Mouse (Mus musculus) intestine, embryonic 14.5 days (tissue): ENCODE measurements around the gene Adamts18. TPM values are rescaled to one million over a fixed set of nuclear protein-coding genes. Genes with fewer than 3 reads are reported as not detected.

Source experiments
- ATAC-seq: fragments of 200-750 bp; cut with Nextera tagmentation; replicated peaks from 2 replicates; pipeline ENCODE4 v1.8.0; 2017; ENCODE audit warnings: low read depth, moderate number of reproducible peaks, moderate TSS enrichment, moderate library complexity; ENCODE audit not compliant: low FRiP score, low TSS enrichment
- DNase-seq: peaks from one replicate; pipeline ENCODE4 v3.0.0-alpha.2; 2018; ENCODE audit warnings: low spot score
- H3K27ac ChIP-seq: fragments of 300-500 bp; sonication (generic); 2 replicates; pipeline ENCODE4 v1.5.1; 2014; ENCODE audit warnings: low read depth, mild to moderate bottlenecking, control low read depth
- H3K27me3 ChIP-seq: fragments of 300-500 bp; sonication (generic); replicated peaks from 2 replicates; pipeline ENCODE4 v1.6.1; 2014; ENCODE audit warnings: low read length, control low read depth; ENCODE audit not compliant: control insufficient read depth, insufficient read depth
- H3K36me3 ChIP-seq: fragments of 300-500 bp; sonication (generic); 2 replicates; pipeline ENCODE4 v1.6.1; 2014; ENCODE audit warnings: low read length, control low read depth; ENCODE audit not compliant: control insufficient read depth, insufficient read depth
- H3K4me1 ChIP-seq: fragments of 300-500 bp; sonication (generic); replicated peaks from 2 replicates; pipeline ENCODE4 v1.6.1; 2014; ENCODE audit warnings: low read length, control low read depth, mixed read lengths; ENCODE audit not compliant: control insufficient read depth, insufficient read depth
- H3K4me2 ChIP-seq: fragments of 300-500 bp; sonication (generic); 2 replicates; pipeline ENCODE4 v1.6.1; 2014; ENCODE audit warnings: low read length
- H3K4me3 ChIP-seq: fragments of 300-500 bp; sonication (generic); 2 replicates; pipeline ENCODE4 v1.5.1; 2014; ENCODE audit warnings: low read depth, low read length, control low read depth, mixed read lengths
- H3K9ac ChIP-seq: fragments of 300-500 bp; sonication (generic); 2 replicates; pipeline ENCODE4 v1.6.1; 2014; ENCODE audit warnings: mild to moderate bottlenecking, low read length
- H3K9me3 ChIP-seq: fragments of 300-500 bp; sonication (generic); 2 replicates; pipeline ENCODE4 v1.6.1; 2016; ENCODE audit warnings: low read length, control low read depth; ENCODE audit not compliant: control insufficient read depth
- WGBS: fragments of 180-500 bp; shearing (Covaris S2); extraction: QIAGEN DNeasy Blood & Tissue Kit; methylation state at CpG from one replicate; pipeline ENCODE4 v1.1.7; 2014; 5-methylcytosine and 5-hydroxymethylcytosine counted together
- polyA plus RNA-seq: library from polyadenylated mRNA; unstranded; fragments of >200 nt; fragmentation: Nextera tagmentation; extraction: Ambion mirVana; gene quantifications from 2 replicates; pipeline ENCODE4 v1.2.1, GENCODE M21; 2014

Adamts18 gene
- polyA plus RNA-seq, 1 experiment from 2014 or later: 0.58 TPM

- Histone ChIP-seq H3K9me3 (0 out of 2 replicates have a peak, but pooled peaks cover 6% of the 10 kb centered on the region), H3K36me3 (no peaks in the 10 kb centered on the region), H3K9ac (no peak overlapping the region), H3K4me1 (peaks cover 12% of the 10 kb centered on the region; the same call in 1 of the 2 replicates), H3K4me2 (no peak overlapping the region), H3K27me3 (peaks cover 32% of the 10 kb centered on the region), H3K4me3 (no peak overlapping the region), H3K27ac (no peak overlapping the region)
- WGBS: 54% methylated on average over 4 of the region's 4 CpGs
- ATAC-seq (no peak), DNase-seq (no peak)
These were observed 3.1 kb upstream of the Adamts18 start for GRCm38 (mm10) chr8:113851655-113852054.

- WGBS: under 1% methylated on average over 48 of the region's 50 CpGs
- H3K4me3 ChIP-seq: peak overlapping the region; percentile 48
- H3K36me3 ChIP-seq: no peaks in the 10 kb centered on the region
- DNase-seq: no peak
- peaks cover 34% of the 10 kb centered on the region for H3K27me3 ChIP-seq
- no peak overlapping the region for H3K27ac ChIP-seq
- H3K4me1 ChIP-seq: peaks cover 19% of the 10 kb centered on the region; the same call in 1 of the 2 replicates
- ATAC-seq: peak; percentile 38
- H3K9me3 ChIP-seq: 0 out of 2 replicates have a peak, but pooled peaks cover 6% of the 10 kb centered on the region
- peak overlapping the region; percentile 98 for H3K4me2 ChIP-seq
- H3K9ac ChIP-seq: no peak overlapping the region
These were observed 371 bp downstream of the Adamts18 start for GRCm38 (mm10) chr8:113848081-113848652.

GRCm38 (mm10) chr8:113847606-113848080 is 895 bp downstream of the Adamts18 start:
- Histone ChIP-seq H3K4me2 (peak overlapping the region; percentile 98), H3K27ac (no peak overlapping the region), H3K36me3 (no peaks in the 10 kb centered on the region), H3K9me3 (0 out of 2 replicates have a peak, but pooled peaks cover 6% of the 10 kb centered on the region), H3K9ac (no peak overlapping the region), H3K27me3 (peaks cover 34% of the 10 kb centered on the region), H3K4me1 (peaks cover 19% of the 10 kb centered on the region; the same call in 1 of the 2 replicates), H3K4me3 (peak overlapping the region; percentile 48)
- DNase-seq (no peak), ATAC-seq (no peak; the same call in 1 of the 2 replicates)
- 17% methylated on average over 12 of the region's 12 CpGs for WGBS

GRCm38 (mm10) chr8:113846669-113847068 is 1.9 kb downstream of the Adamts18 start:
- ATAC-seq (no peak), DNase-seq (no peak)
- H3K27ac ChIP-seq: no peak overlapping the region
- no peak overlapping the region for H3K4me3 ChIP-seq
- no peaks in the 10 kb centered on the region for H3K36me3 ChIP-seq
- 83% methylated on average over 5 of the region's 5 CpGs for WGBS
- no peak overlapping the region for H3K4me2 ChIP-seq
- peaks cover 19% of the 10 kb centered on the region; the same call in 1 of the 2 replicates for H3K4me1 ChIP-seq
- 0 out of 2 replicates have a peak, but pooled peaks cover 5% of the 10 kb centered on the region for H3K9me3 ChIP-seq
- no peak overlapping the region for H3K9ac ChIP-seq
- H3K27me3 ChIP-seq: peaks cover 34% of the 10 kb centered on the region

GRCm38 (mm10) chr8:113844801-113845301 is 3.7 kb downstream of the Adamts18 start:
- Histone ChIP-seq H3K4me3 (no peak overlapping the region), H3K4me1 (peaks cover 19% of the 10 kb centered on the region; the same call in 1 of the 2 replicates), H3K4me2 (peak overlapping the region; percentile 6; the same call in 1 of the 2 replicates), H3K36me3 (no peaks in the 10 kb centered on the region), H3K9me3 (no peaks in the 10 kb centered on the region), H3K27me3 (peaks cover 31% of the 10 kb centered on the region), H3K27ac (no peak overlapping the region), H3K9ac (no peak overlapping the region)
- no peak for DNase-seq
- 29% methylated on average over 20 of the region's 20 CpGs for WGBS
- no peak for ATAC-seq

GRCm38 (mm10) chr8:113838211-113838610 is 10.3 kb downstream of the Adamts18 start:
- H3K4me2 ChIP-seq: no peak overlapping the region
- H3K4me1 ChIP-seq: peaks cover 6% of the 10 kb centered on the region; the same call in 1 of the 2 replicates
- 90% methylated on average over 6 of the region's 6 CpGs for WGBS
- DNase-seq (no peak), ATAC-seq (no peak)
- no peaks in the 10 kb centered on the region for H3K36me3 ChIP-seq
- no peak overlapping the region for H3K9ac ChIP-seq
- H3K4me3 ChIP-seq: no peak overlapping the region
- no peaks in the 10 kb centered on the region for H3K9me3 ChIP-seq
- H3K27ac ChIP-seq: no peak overlapping the region
- H3K27me3 ChIP-seq: no peaks in the 10 kb centered on the region

GRCm38 (mm10) chr8:113837570-113837915 is 11.0 kb downstream of the Adamts18 start:
- H3K36me3 ChIP-seq: no peaks in the 10 kb centered on the region
- 49% methylated on average over 4 of the region's 4 CpGs for whole genome bisulfite sequencing
- H3K9ac ChIP-seq: no peak overlapping the region
- H3K4me2 ChIP-seq: no peak overlapping the region
- H3K27me3 ChIP-seq: no peaks in the 10 kb centered on the region
- ATAC-seq (no peak), DNase-seq (no peak)
- no peak overlapping the region for H3K27ac ChIP-seq
- no peak overlapping the region for H3K4me3 ChIP-seq
- peaks cover 6% of the 10 kb centered on the region; the same call in 1 of the 2 replicates for H3K4me1 ChIP-seq
- H3K9me3 ChIP-seq: no peaks in the 10 kb centered on the region

GRCm38 (mm10) chr8:113836892-113837569 is 11.5 kb downstream of the Adamts18 start:
- WGBS: 47% methylated on average over 8 of the region's 8 CpGs
- no peaks in the 10 kb centered on the region for H3K36me3 ChIP-seq
- no peak overlapping the region for H3K4me2 ChIP-seq
- no peaks in the 10 kb centered on the region for H3K9me3 ChIP-seq
- H3K27me3 ChIP-seq: no peaks in the 10 kb centered on the region
- H3K27ac ChIP-seq: no peak overlapping the region
- no peak overlapping the region for H3K4me3 ChIP-seq
- no peak for DNase-seq
- peaks cover 6% of the 10 kb centered on the region; the same call in 1 of the 2 replicates for H3K4me1 ChIP-seq
- H3K9ac ChIP-seq: no peak overlapping the region
- ATAC-seq: no peak
